Mouse (Mus musculus): ENCODE measurements around the gene Gdf2.

Gdf2 gene

GRCm38 (mm10) chr14:33958841-33959240 lies 18.0 kb downstream of the Gdf2 start:
- no peak for DNase-seq

- DNase-seq, result no peak
Measured at GRCm38 (mm10) chr14:33959341-33959740, 18.5 kb downstream of the Gdf2 start.

- DNase-seq, result no peak
Measured at GRCm38 (mm10) chr14:33965675-33966074, 24.8 kb downstream of the Gdf2 start.

GRCm38 (mm10) chr14:33972679-33973078 lies 31.8 kb downstream of the Gdf2 start:
- no peak for DNase-seq

- DNase-seq, result no peak
Measured at GRCm38 (mm10) chr14:33974752-33975151, 33.9 kb downstream of the Gdf2 start.

- no peak for DNase-seq
Measured at GRCm38 (mm10) chr14:33977748-33978147, 36.9 kb downstream of the Gdf2 start.

- DNase-seq, result no peak
Measured at GRCm38 (mm10) chr14:33978604-33979059, 37.8 kb downstream of the Gdf2 start, which contains the start of gene Zfp488. Gene Zfp488, minus strand, starts transcription at chr14:33978764.

- DNase-seq, result no peak
Measured at GRCm38 (mm10) chr14:33989201-33989600, 48.4 kb downstream of the Gdf2 start.

- no peak for DNase-seq
Measured at GRCm38 (mm10) chr14:33991971-33992370, 51.1 kb downstream of the Gdf2 start.

- DNase-seq, result no peak
Measured at GRCm38 (mm10) chr14:33993051-33993450, 52.2 kb downstream of the Gdf2 start.

GRCm38 (mm10) chr14:33993521-33994289 lies 52.9 kb downstream of the Gdf2 start:
- no peak for DNase-seq
